Mouse (Mus musculus) small intestine, adult 2 months (tissue): ENCODE measurements around the gene Coa3.

Source experiments
- CTCF ChIP-seq: fragments of 200-500 bp; IDR thresholded peaks from 2 replicates; pipeline ENCODE4 v1.5.1; 2012; ENCODE audit warnings: low read depth, mild to moderate bottlenecking, control low read depth, inconsistent platforms, low read length, moderate library complexity, mixed read lengths; ENCODE audit not compliant: insufficient replicate concordance, insufficient read length; ENCODE audit errors: extremely low read depth
- POLR2A ChIP-seq: fragments of 200-500 bp; IDR thresholded peaks from 2 replicates; pipeline ENCODE4 v1.6.1; 2012; ENCODE audit warnings: low read depth, mild to moderate bottlenecking, control low read depth, inconsistent platforms, low read length, moderate library complexity

DNA sequence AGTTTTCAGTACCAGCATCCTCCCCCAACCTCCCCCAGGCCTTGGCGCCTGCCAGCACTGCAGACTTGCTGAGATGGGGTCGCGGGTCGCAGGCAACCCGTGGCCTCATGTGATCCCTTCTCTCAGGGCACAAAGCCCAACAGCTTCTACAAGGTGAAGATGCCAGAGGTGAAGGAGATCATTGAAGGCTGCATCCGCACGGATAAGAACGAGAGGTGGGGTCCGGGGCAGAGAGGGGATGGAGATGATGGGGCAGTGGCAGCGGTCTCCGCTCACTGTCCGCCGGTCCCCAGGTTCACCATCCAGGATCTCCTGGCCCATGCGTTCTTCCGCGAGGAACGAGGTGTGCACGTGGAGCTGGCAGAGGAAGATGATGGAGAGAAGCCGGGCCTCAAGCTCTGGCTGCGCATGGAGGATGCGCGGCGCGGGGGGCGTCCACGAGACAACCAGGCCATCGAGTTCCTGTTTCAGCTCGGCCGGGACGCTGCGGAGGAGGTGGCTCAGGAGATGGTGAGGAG is 13.9 kb downstream of the Coa3 start:
- TF ChIP-seq CTCF (no peak), POLR2A (no peak)
